In genomic region chr11:103313542-103313941, GRCm38 (mm10) we compare ENCODE assay signal across 17 mouse cellular contexts.
"Had no signal": no experiment of that assay in that cellular context is flagged by ENCODE, and none has a peak within 500 bp of the region (broad histone marks: within the 10 kb centered on the region; RNA-seq: fewer than 3 reads in every experiment).

No protein-coding gene starts in this region.

- H3K9ac ChIP-seq: limb, embryonic 12.5 days; limb, embryonic 15.5 days; liver, embryonic 14.5 days; liver, postnatal 0 days; lung, embryonic 14.5 days; neural tube, embryonic 13.5 days had no signal

- H3K4me2 ChIP-seq: limb, embryonic 12.5 days; limb, embryonic 15.5 days; liver, embryonic 11.5 days; lung, embryonic 14.5 days; neural tube, embryonic 13.5 days had no signal

- H3K27ac ChIP-seq: left cerebral cortex, adult 2 months; liver, embryonic 14.5 days; macrophage; neural tube, embryonic 13.5 days had no signal

- H3K36me3 ChIP-seq: limb, embryonic 12.5 days; limb, embryonic 15.5 days; neural tube, embryonic 13.5 days had no signal

- ATAC-seq: intestine, postnatal 0 days; liver, postnatal 0 days; lung, postnatal 0 days had no signal

- DNase-seq: kidney, adult 9 months; kidney, postnatal 10 days; layer of hippocampus, postnatal 36 days; liver, postnatal 0 days; lung, embryonic 14.5 days; midbrain, embryonic 14.5 days; thymus, adult 18-20 months; thymus, postnatal 36 days had no signal

- H3K9me3 ChIP-seq: limb, embryonic 12.5 days; limb, embryonic 15.5 days; neural tube, embryonic 13.5 days had no signal

- H3K4me3 ChIP-seq: left cerebral cortex, adult 2 months; limb, embryonic 12.5 days; limb, embryonic 15.5 days; neural tube, embryonic 13.5 days had no signal

- H3K27me3 ChIP-seq: limb, embryonic 12.5 days; limb, embryonic 15.5 days had no signal
